Mouse (Mus musculus) gastrocnemius, adult 18-20 months (tissue): ENCODE measurements around the gene 4930519P11Rik. TPM values are rescaled to one million over a fixed set of nuclear protein-coding genes. Genes with fewer than 3 reads are reported as not detected.

Experiments used
- DNase-seq: peaks from one replicate; pipeline ENCODE4 v3.0.0; 2021; ENCODE audit warnings: low spot score
- total RNA-seq, 2 experiments: library from RNA; stranded (reverse); gene quantifications; 2 replicates each; pipeline ENCODE4 v1.2.3; 2021

4930519P11Rik gene
- total RNA-seq, 2 experiments from 2014 or later: not detected

GRCm38 (mm10) chr2:154583906-154584872 lies 29.0 kb downstream of the 4930519P11Rik start:
- DNase-seq: no peak

GRCm38 (mm10) chr2:154581421-154581820 lies 31.8 kb downstream of the 4930519P11Rik start:
- no peak for DNase-seq

- DNase-seq: peak; percentile 63
Measured at GRCm38 (mm10) chr2:154580586-154580985, 32.7 kb downstream of the 4930519P11Rik start.

GRCm38 (mm10) chr2:154577744-154578067 lies 35.5 kb downstream of the 4930519P11Rik start:
- DNase-seq: no peak

- DNase-seq: no peak
Measured at GRCm38 (mm10) chr2:154576876-154577743, 36.1 kb downstream of the 4930519P11Rik start.

- no peak for DNase-seq
Measured at GRCm38 (mm10) chr2:154574271-154574670, 39.0 kb downstream of the 4930519P11Rik start.

GRCm38 (mm10) chr2:154572996-154573395 lies 40.2 kb downstream of the 4930519P11Rik start:
- DNase-seq: no peak

GRCm38 (mm10) chr2:154571976-154572375 lies 41.3 kb downstream of the 4930519P11Rik start:
- no peak for DNase-seq

GRCm38 (mm10) chr2:154571266-154571665 lies 42.0 kb downstream of the 4930519P11Rik start:
- DNase-seq: no peak

GRCm38 (mm10) chr2:154570666-154571065 lies 42.6 kb downstream of the 4930519P11Rik start:
- DNase-seq: no peak

GRCm38 (mm10) chr2:154569836-154570286 lies 43.4 kb downstream of the 4930519P11Rik start, which contains the start of gene E2f1:
Gene E2f1 (minus strand): TSS chr2:154569892.
- peak; percentile 93 for DNase-seq

GRCm38 (mm10) chr2:154569071-154569748 lies 44.0 kb downstream of the 4930519P11Rik start:
- DNase-seq: no peak

GRCm38 (mm10) chr2:154568329-154569070 lies 44.7 kb downstream of the 4930519P11Rik start:
- DNase-seq: no peak

- DNase-seq: no peak
Measured at GRCm38 (mm10) chr2:154567766-154568165, 45.5 kb downstream of the 4930519P11Rik start.

GRCm38 (mm10) chr2:154566641-154567040 lies 46.6 kb downstream of the 4930519P11Rik start:
- DNase-seq: no peak

GRCm38 (mm10) chr2:154565562-154565961 lies 47.7 kb downstream of the 4930519P11Rik start:
- DNase-seq: no peak

- no peak for DNase-seq
Measured at GRCm38 (mm10) chr2:154563612-154564170, 49.5 kb downstream of the 4930519P11Rik start.
